Mouse (Mus musculus): Measurements from ENCODE around the gene Gfi1. TPM values are rescaled to one million over a fixed set of nuclear protein-coding genes. Genes with fewer than 3 reads are reported as not detected.

The Gfi1 gene
- polyA plus RNA-seq (2015; fragmentation: Nextera tagmentation; extraction: Ambion mirVana): 1.4 and 1.5 TPM in 2 replicates

DNA sequence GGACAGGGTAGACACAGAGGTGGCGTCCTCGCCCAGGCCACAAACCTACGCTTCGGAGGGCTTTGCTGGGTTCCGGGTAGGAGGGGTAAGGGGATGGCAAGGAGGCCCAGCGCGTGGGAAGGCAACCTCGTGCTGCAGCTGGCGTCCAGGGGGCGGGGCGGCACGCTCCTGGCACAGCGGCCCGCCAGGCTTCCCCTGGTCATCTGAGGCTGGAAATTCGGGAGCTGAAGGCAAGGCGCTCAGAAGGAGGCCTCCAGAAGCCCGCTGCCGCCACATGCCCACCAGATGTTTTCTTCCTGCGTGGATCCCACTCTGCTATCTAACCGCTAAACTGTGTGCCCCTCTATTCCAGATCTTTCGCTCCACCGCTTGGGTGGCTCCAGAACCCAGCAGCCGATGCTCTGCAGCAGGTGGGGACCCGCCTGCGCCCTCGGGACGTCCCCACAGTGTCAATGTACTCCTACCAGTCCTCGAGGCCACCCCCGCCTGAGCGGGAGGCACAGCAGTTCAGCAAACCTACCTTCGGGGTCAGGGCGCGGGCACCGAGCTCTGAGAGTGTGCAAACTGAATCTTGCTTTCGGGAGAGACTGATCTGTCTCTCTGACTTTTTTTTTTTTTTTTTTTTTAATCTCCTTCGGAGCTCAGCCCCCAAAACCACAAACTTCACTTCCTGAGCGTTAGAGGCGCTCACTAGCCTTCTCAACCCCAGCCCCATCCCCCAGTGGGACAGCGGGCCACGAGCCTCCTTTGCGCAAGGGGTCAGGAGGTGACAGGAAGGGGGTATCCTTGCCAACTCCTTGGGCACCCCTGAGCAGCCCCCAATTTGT, at the start of gene Gfi1:
TSS of gene Gfi1 (minus strand) at position 602 of the 827 bp plus-strand sequence.
- Histone ChIP-seq H3K4me3 (ENCODE audit: low read depth, low read length) (peak within 1 kb of the TSS; percentile 41), H3K4me2 (ENCODE audit: low read depth, low read length) (peak within 1 kb of the TSS; percentile 59), H3K9ac (ENCODE audit: low read depth, low read length) (no peak within 1 kb of the TSS), H3K27ac (ENCODE audit: low read length) (peak within 1 kb of the TSS; percentile 42), H3K9me3 (replicated peaks; ENCODE audit: control insufficient read depth, low read length) (no peaks in the 10 kb centered on the region), H3K4me1 (ENCODE audit: control insufficient read depth, low read depth, low read length) (peaks cover 13% of the 10 kb centered on the region; the same call in 1 of the 2 replicates), H3K36me3 (ENCODE audit: control insufficient read depth, insufficient read depth) (no peaks in the 10 kb centered on the region), H3K27me3 (ENCODE audit: control insufficient read depth, insufficient read depth, low read depth, low read length) (peaks cover 86% of the 10 kb centered on the region)
- ATAC-seq (ENCODE audit: low read depth): no peak
- WGBS (ENCODE audit: insufficient replicate concordance): under 1% methylated on average over 41 of the region's 41 CpGs

DNA sequence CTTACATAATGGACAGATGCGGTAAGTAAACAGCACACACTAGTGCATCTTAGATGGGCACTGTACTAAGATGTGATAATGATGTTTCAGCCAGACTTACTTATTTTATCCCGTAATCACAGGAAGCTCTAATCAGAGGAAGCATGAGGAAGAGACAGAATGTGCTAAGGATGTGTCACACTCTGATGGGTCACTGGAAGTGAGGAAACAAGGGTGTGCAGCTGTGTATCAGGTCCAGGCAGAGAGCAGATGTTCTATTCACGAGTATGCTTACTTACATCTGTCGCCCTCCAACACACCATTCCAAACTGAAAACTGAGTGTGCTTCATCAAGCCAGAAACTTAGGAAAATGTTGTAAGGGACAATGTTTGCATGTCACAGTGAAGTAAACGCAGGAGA, 46.2 kb upstream of the Gfi1 start:
- Histone ChIP-seq H3K4me2 (ENCODE audit: low read depth, low read length) (no peak overlapping the region), H3K9ac (ENCODE audit: low read depth, low read length) (no peak overlapping the region), H3K27me3 (ENCODE audit: control insufficient read depth, insufficient read depth, low read depth, low read length) (no peaks in the 10 kb centered on the region), H3K9me3 (replicated peaks; ENCODE audit: control insufficient read depth, low read length) (no peaks in the 10 kb centered on the region), H3K4me3 (ENCODE audit: low read depth, low read length) (no peak overlapping the region), H3K4me1 (ENCODE audit: control insufficient read depth, low read depth, low read length) (no peaks in the 10 kb centered on the region), H3K36me3 (ENCODE audit: control insufficient read depth, insufficient read depth) (peaks cover 14% of the 10 kb centered on the region), H3K27ac (ENCODE audit: low read length) (peak overlapping the region; percentile 10; the same call in 1 of the 2 replicates)
- ATAC-seq (ENCODE audit: low read depth): no peak
- WGBS (ENCODE audit: insufficient replicate concordance): 46% methylated on average over 5 of the region's 5 CpGs

DNA sequence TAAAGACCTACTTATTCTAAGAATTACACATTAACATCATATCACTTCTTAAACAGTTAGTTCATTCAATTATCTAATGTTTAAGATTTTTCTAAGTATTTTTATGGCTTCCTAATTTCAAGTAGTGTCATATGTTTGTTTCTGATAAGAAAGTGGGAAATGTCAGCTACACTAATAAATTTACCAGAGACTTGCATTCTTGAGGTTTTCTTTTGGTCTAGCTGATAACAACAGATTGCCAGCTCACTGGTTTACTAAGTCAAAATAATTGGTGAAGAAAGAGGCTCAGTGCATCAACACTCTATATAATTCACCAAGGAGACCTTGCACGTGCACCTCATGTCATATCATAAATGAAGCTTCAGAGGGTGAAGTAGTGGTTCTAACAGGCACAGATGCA, 42.4 kb upstream of the Gfi1 start:
- no peak overlapping the region for H3K9ac ChIP-seq (ENCODE audit: low read depth, low read length)
- no peak overlapping the region for H3K27ac ChIP-seq (ENCODE audit: low read length)
- no peaks in the 10 kb centered on the region for H3K27me3 ChIP-seq (ENCODE audit: control insufficient read depth, insufficient read depth, low read depth, low read length)
- no peak overlapping the region for H3K4me2 ChIP-seq (ENCODE audit: low read depth, low read length)
- no peaks in the 10 kb centered on the region for H3K9me3 ChIP-seq (replicated peaks; ENCODE audit: control insufficient read depth, low read length)
- ATAC-seq (ENCODE audit: low read depth): no peak
- H3K4me3 ChIP-seq (ENCODE audit: low read depth, low read length): no peak overlapping the region
- 50% methylated on average over 1 of the region's 1 CpGs for WGBS (ENCODE audit: insufficient replicate concordance)
- H3K36me3 ChIP-seq (ENCODE audit: control insufficient read depth, insufficient read depth): peaks cover 14% of the 10 kb centered on the region
- no peaks in the 10 kb centered on the region for H3K4me1 ChIP-seq (ENCODE audit: control insufficient read depth, low read depth, low read length)

DNA sequence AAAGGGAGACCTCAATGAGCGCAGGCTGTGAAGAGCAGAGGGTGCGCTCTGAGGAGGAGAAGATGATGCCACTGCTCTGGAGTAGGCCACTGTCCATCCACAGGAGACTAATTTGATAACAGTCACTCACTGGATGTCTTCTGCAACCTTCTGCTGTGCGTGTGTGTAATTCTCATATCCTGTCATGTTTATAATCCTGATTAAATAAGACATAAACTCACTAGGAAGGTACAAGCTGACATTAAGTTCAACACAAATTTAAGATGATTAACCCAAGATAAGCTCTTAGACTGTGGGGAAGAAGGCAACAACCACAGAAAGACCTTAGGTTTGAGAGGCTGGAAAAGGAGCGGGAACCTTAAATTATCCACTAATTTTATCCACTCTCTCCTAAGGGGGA, 40.1 kb upstream of the Gfi1 start:
- H3K9me3 ChIP-seq (replicated peaks; ENCODE audit: control insufficient read depth, low read length): no peaks in the 10 kb centered on the region
- no peaks in the 10 kb centered on the region for H3K4me1 ChIP-seq (ENCODE audit: control insufficient read depth, low read depth, low read length)
- H3K36me3 ChIP-seq (ENCODE audit: control insufficient read depth, insufficient read depth): peaks cover 7% of the 10 kb centered on the region
- no peak overlapping the region for H3K27ac ChIP-seq (ENCODE audit: low read length)
- no peak overlapping the region for H3K4me3 ChIP-seq (ENCODE audit: low read depth, low read length)
- ATAC-seq (ENCODE audit: low read depth): no peak
- no peaks in the 10 kb centered on the region for H3K27me3 ChIP-seq (ENCODE audit: control insufficient read depth, insufficient read depth, low read depth, low read length)
- WGBS (ENCODE audit: insufficient replicate concordance): 92% methylated on average over 4 of the region's 4 CpGs
- no peak overlapping the region for H3K9ac ChIP-seq (ENCODE audit: low read depth, low read length)
- H3K4me2 ChIP-seq (ENCODE audit: low read depth, low read length): no peak overlapping the region

DNA sequence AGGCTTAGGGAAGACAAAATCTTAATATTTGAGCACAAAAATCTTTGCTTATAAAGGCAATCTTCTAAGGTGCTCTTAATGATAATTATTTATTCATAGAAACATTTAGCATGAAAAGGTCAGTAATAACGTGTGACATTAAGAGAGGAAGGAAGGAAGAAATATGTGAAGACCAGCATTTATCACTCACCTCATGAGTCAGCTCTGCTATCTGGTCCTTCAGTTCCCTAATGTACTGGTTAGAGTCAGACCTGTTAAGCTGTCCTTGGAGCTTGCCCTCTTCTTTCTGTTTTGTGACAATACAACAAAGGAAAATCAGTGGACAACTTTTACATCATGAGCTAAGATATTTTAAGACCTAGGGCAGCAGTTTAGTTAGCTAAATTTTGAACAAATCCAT, 38.6 kb upstream of the Gfi1 start:
- Histone ChIP-seq H3K9ac (ENCODE audit: low read depth, low read length) (no peak overlapping the region), H3K27ac (ENCODE audit: low read length) (no peak overlapping the region), H3K9me3 (replicated peaks; ENCODE audit: control insufficient read depth, low read length) (no peaks in the 10 kb centered on the region), H3K27me3 (ENCODE audit: control insufficient read depth, insufficient read depth, low read depth, low read length) (no peaks in the 10 kb centered on the region), H3K36me3 (ENCODE audit: control insufficient read depth, insufficient read depth) (peaks cover 7% of the 10 kb centered on the region), H3K4me1 (ENCODE audit: control insufficient read depth, low read depth, low read length) (peaks cover 5% of the 10 kb centered on the region), H3K4me2 (ENCODE audit: low read depth, low read length) (no peak overlapping the region), H3K4me3 (ENCODE audit: low read depth, low read length) (no peak overlapping the region)
- WGBS (ENCODE audit: insufficient replicate concordance): 17% methylated on average over 1 of the region's 1 CpGs
- ATAC-seq (ENCODE audit: low read depth): no peak

DNA sequence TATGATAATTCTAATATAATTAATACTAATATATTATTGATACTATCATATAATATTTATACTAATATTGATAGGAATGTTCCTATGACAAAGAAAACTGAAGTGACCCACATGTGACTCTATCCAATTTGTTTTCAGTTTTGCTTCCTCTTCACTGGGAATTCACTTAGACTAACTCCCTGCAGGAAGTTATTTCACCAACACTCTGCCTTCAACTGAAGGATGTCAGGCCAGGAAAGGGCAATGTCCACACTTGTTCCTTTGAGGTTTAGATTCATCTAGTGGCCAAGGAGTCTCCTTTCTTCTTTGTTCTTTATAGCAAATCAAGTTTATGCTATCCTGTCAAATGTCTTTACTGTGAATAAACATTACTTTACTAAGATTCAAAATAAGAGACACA, 37.8 kb upstream of the Gfi1 start:
- no peak for ATAC-seq (ENCODE audit: low read depth)
- H3K27me3 ChIP-seq (ENCODE audit: control insufficient read depth, insufficient read depth, low read depth, low read length): no peaks in the 10 kb centered on the region
- no peak overlapping the region for H3K4me2 ChIP-seq (ENCODE audit: low read depth, low read length)
- H3K36me3 ChIP-seq (ENCODE audit: control insufficient read depth, insufficient read depth): peaks cover 12% of the 10 kb centered on the region
- no peak overlapping the region for H3K9ac ChIP-seq (ENCODE audit: low read depth, low read length)
- no peak overlapping the region for H3K4me3 ChIP-seq (ENCODE audit: low read depth, low read length)
- peaks cover 9% of the 10 kb centered on the region for H3K4me1 ChIP-seq (ENCODE audit: control insufficient read depth, low read depth, low read length)
- H3K27ac ChIP-seq (ENCODE audit: low read length): no peak overlapping the region
- no peaks in the 10 kb centered on the region for H3K9me3 ChIP-seq (replicated peaks; ENCODE audit: control insufficient read depth, low read length)

DNA sequence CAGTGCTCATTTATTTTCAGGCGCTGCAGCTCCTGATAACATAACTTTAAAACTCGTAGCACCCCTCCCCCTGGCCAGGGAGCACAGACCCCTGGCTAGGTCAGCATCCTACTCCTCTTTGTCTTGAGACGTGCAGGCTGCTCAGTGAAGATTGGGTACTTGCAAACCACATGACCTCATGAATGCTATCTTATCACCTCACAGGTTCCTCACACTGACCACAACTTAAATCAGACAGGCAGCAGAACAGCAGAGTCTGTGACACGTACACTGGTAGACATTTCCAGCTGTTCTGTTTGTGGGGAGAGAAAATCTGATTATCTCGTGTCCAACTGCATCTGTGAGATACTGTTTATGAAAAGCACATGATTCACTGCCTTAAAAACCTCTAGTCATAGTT, 33.3 kb upstream of the Gfi1 start:
- Histone ChIP-seq H3K9ac (ENCODE audit: low read depth, low read length) (no peak overlapping the region), H3K27me3 (ENCODE audit: control insufficient read depth, insufficient read depth, low read depth, low read length) (no peaks in the 10 kb centered on the region), H3K4me1 (ENCODE audit: control insufficient read depth, low read depth, low read length) (peaks cover 9% of the 10 kb centered on the region), H3K9me3 (replicated peaks; ENCODE audit: control insufficient read depth, low read length) (no peaks in the 10 kb centered on the region), H3K4me2 (ENCODE audit: low read depth, low read length) (no peak overlapping the region), H3K36me3 (ENCODE audit: control insufficient read depth, insufficient read depth) (peaks cover 9% of the 10 kb centered on the region), H3K27ac (ENCODE audit: low read length) (no peak overlapping the region), H3K4me3 (ENCODE audit: low read depth, low read length) (no peak overlapping the region)
- 18% methylated on average over 5 of the region's 5 CpGs for WGBS (ENCODE audit: insufficient replicate concordance)
- ATAC-seq (ENCODE audit: low read depth): peak; percentile 84

DNA sequence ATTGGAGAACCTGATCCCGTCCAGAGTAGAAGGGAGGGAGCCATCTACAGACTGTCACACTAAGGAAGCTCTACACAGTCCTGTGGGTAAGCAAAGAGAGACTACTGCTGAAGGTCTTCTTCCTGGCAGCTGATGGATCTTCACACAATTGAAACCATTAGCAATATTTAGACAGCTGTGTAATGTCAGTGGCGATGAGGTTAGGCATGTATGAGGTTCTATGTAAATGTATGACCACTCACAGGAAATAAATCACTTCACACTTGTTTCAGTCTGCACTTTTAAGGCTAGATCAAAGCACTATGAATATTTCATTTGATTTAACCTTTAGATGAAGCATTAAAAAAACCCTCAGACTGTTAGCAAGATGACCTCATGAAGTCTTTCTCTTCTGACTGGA, 30.2 kb upstream of the Gfi1 start:
- Histone ChIP-seq H3K9me3 (replicated peaks; ENCODE audit: control insufficient read depth, low read length) (no peaks in the 10 kb centered on the region), H3K27ac (ENCODE audit: low read length) (no peak overlapping the region), H3K4me3 (ENCODE audit: low read depth, low read length) (no peak overlapping the region), H3K27me3 (ENCODE audit: control insufficient read depth, insufficient read depth, low read depth, low read length) (no peaks in the 10 kb centered on the region), H3K36me3 (ENCODE audit: control insufficient read depth, insufficient read depth) (peaks cover 9% of the 10 kb centered on the region), H3K4me1 (ENCODE audit: control insufficient read depth, low read depth, low read length) (peaks cover 9% of the 10 kb centered on the region), H3K9ac (ENCODE audit: low read depth, low read length) (no peak overlapping the region), H3K4me2 (ENCODE audit: low read depth, low read length) (no peak overlapping the region)
- no peak for ATAC-seq (ENCODE audit: low read depth)
- 74% methylated on average over 2 of the region's 2 CpGs for WGBS (ENCODE audit: insufficient replicate concordance)

DNA sequence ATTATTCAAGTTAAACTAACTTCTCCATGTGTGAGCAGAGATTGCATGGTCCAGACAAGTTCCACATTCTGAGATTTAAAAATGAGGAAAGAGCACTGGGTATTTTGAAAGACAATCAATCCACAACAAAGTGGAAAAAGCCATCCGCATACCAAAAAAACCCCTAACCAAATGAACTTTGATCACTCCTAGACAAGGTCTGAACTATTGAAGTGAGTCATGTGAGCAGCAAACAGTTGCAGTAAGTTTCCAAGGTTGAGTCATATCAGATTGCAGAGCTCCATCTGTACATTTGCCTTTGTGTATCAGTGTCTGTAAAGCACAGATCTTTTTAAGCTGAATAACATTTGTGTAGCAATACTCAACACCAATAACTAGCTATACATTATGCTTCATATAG, 28.9 kb upstream of the Gfi1 start:
- Histone ChIP-seq H3K27me3 (ENCODE audit: control insufficient read depth, insufficient read depth, low read depth, low read length) (no peaks in the 10 kb centered on the region), H3K9me3 (replicated peaks; ENCODE audit: control insufficient read depth, low read length) (no peaks in the 10 kb centered on the region), H3K9ac (ENCODE audit: low read depth, low read length) (no peak overlapping the region), H3K27ac (ENCODE audit: low read length) (no peak overlapping the region), H3K4me2 (ENCODE audit: low read depth, low read length) (no peak overlapping the region), H3K4me1 (ENCODE audit: control insufficient read depth, low read depth, low read length) (peaks cover 10% of the 10 kb centered on the region), H3K4me3 (ENCODE audit: low read depth, low read length) (no peak overlapping the region), H3K36me3 (ENCODE audit: control insufficient read depth, insufficient read depth) (peaks cover 9% of the 10 kb centered on the region)
- ATAC-seq (ENCODE audit: low read depth): 0 out of 2 replicates have a peak, but pooled peaks have one; percentile 38
- 66% methylated on average over 1 of the region's 1 CpGs for WGBS (ENCODE audit: insufficient replicate concordance)

Measured in liver, embryonic 16.5 days (tissue).